Mouse (Mus musculus): ENCODE measurements around the gene Gm10719.
"Not testable (repeated sequence)": the region's sequence is repeated elsewhere in the genome, so short reads cannot be mapped to it uniquely, and the experiment has no call there.

The Gm10719 gene

GRCm38 (mm10) chr9:3017108-3017507 is at the start of gene Gm10719:
Gene Gm10719 (plus strand): TSS chr9:3017408.
- not testable (repeated sequence) for DNase-seq (ENCODE audit: low spot score in 2 of 2)

GRCm38 (mm10) chr9:3000445-3000972 is 16.7 kb upstream of the Gm10719 start, which contains the start of gene Gm10722:
Gene Gm10722 (plus strand): TSS chr9:3000922.
- DNase-seq (ENCODE audit: low spot score in 2 of 2), result peak; percentile 4 to 34

- DNase-seq (ENCODE audit: low spot score in 2 of 2), result peak; percentile 3 to 31
Measured at GRCm38 (mm10) chr9:3001006-3001405, 16.2 kb upstream of the Gm10719 start.

- peak; percentile 98 to 100 for DNase-seq (ENCODE audit: low spot score in 2 of 2)
Measured at GRCm38 (mm10) chr9:3001948-3002659, 15.1 kb upstream of the Gm10719 start.

- not testable (repeated sequence) for DNase-seq (ENCODE audit: low spot score in 2 of 2)
Measured at GRCm38 (mm10) chr9:3002794-3003396, 14.3 kb upstream of the Gm10719 start, which contains the start of gene Gm11168. Gene Gm11168 (plus strand): TSS chr9:3003346.

GRCm38 (mm10) chr9:3006179-3006578 is 11.0 kb upstream of the Gm10719 start:
- not testable (repeated sequence) for DNase-seq (ENCODE audit: low spot score in 2 of 2)

GRCm38 (mm10) chr9:3006636-3007035 is 10.6 kb upstream of the Gm10719 start:
- peak; percentile 90 to 100 for DNase-seq (ENCODE audit: low spot score in 2 of 2)

GRCm38 (mm10) chr9:3007272-3007671 is 9.9 kb upstream of the Gm10719 start:
- DNase-seq (ENCODE audit: low spot score in 2 of 2), result not testable (repeated sequence)

GRCm38 (mm10) chr9:3009331-3009730 is 7.9 kb upstream of the Gm10719 start:
- not testable (repeated sequence) for DNase-seq (ENCODE audit: low spot score in 2 of 2)

- not testable (repeated sequence) for DNase-seq (ENCODE audit: low spot score in 2 of 2)
Measured at GRCm38 (mm10) chr9:3012054-3012621, 5.1 kb upstream of the Gm10719 start.

GRCm38 (mm10) chr9:3012733-3013279 is 4.4 kb upstream of the Gm10719 start, which contains the start of gene Gm10721:
Gene Gm10721 (plus strand): TSS chr9:3013140.
- DNase-seq (ENCODE audit: low spot score in 2 of 2), result not testable (repeated sequence)

- not testable (repeated sequence) for DNase-seq (ENCODE audit: low spot score in 2 of 2)
Measured at GRCm38 (mm10) chr9:3015354-3015753, 1.9 kb upstream of the Gm10719 start, which contains the start of gene Gm10720. Gene Gm10720 (plus strand): TSS chr9:3015654.

GRCm38 (mm10) chr9:3015896-3016295 is 1.3 kb upstream of the Gm10719 start:
- not testable (repeated sequence) for DNase-seq (ENCODE audit: low spot score in 2 of 2)

- DNase-seq (ENCODE audit: low spot score in 2 of 2), result peak; percentile 82 to 93
Measured at GRCm38 (mm10) chr9:3018944-3019343, 1.7 kb downstream of the Gm10719 start.

GRCm38 (mm10) chr9:3019835-3020727 is 2.9 kb downstream of the Gm10719 start:
- peak; percentile 55 to 74 for DNase-seq (ENCODE audit: low spot score in 2 of 2)

- peak; percentile 60 to 78 for DNase-seq (ENCODE audit: low spot score in 2 of 2)
Measured at GRCm38 (mm10) chr9:3022316-3023008, 5.3 kb downstream of the Gm10719 start.

GRCm38 (mm10) chr9:3023312-3023984 is 6.2 kb downstream of the Gm10719 start, which contains the start of gene Gm10718:
Gene Gm10718 (plus strand): TSS chr9:3023547.
- peak; percentile 3 to 19 for DNase-seq (ENCODE audit: low spot score in 2 of 2)

- DNase-seq (ENCODE audit: low spot score in 2 of 2), result peak; percentile 73 to 85
Measured at GRCm38 (mm10) chr9:3023985-3024648, 6.9 kb downstream of the Gm10719 start.

- peak; percentile 51 to 53 for DNase-seq (ENCODE audit: low spot score in 2 of 2)
Measured at GRCm38 (mm10) chr9:3024912-3025467, 7.8 kb downstream of the Gm10719 start, which contains the start of gene Gm10717. Gene Gm10717 (plus strand): TSS chr9:3025417.
